Mouse (Mus musculus) lung, adult 2 months (tissue): ENCODE results near the gene Paics. TPM values are rescaled to one million over a fixed set of nuclear protein-coding genes. Genes with fewer than 3 reads are reported as not detected.
"Not testable (repeated sequence)": the region's sequence is repeated elsewhere in the genome, so short reads cannot be mapped to it uniquely, and the experiment has no call there.

Source experiments
- DNase-seq: peaks from one replicate; pipeline ENCODE4 v3.0.0; 2022
- H3K4me1 ChIP-seq: fragments of 200-500 bp; 2 replicates; pipeline ENCODE4 v1.6.1; 2011; ENCODE audit warnings: low read length; ENCODE audit not compliant: control insufficient read depth, insufficient read depth
- H3K4me3 ChIP-seq: fragments of 200-500 bp; replicated peaks from 2 replicates; pipeline ENCODE3; 2011; ENCODE audit warnings: low read depth, mild to moderate bottlenecking, control low read depth, low read length; ENCODE audit errors: extremely low read depth
- CTCF ChIP-seq: fragments of 200-500 bp; IDR thresholded peaks from 2 replicates; pipeline ENCODE4 v1.5.1; 2011; ENCODE audit warnings: mild to moderate bottlenecking, low read length, control low read depth; ENCODE audit not compliant: insufficient read depth
- POLR2A ChIP-seq: fragments of 200-500 bp; IDR thresholded peaks from 2 replicates; pipeline ENCODE4 v1.6.1; 2011; ENCODE audit warnings: low read depth, mild to moderate bottlenecking, control low read depth, low read length, borderline replicate concordance; ENCODE audit errors: extremely low read depth
- WGBS: fragments of 180-500 bp; shearing (Covaris S2); methylation state at CpG from one replicate; pipeline ENCODE4 v1.1.7; 2018; 5-methylcytosine and 5-hydroxymethylcytosine counted together
- polyA plus RNA-seq: library from polyadenylated mRNA; depleted of rRNA; stranded (reverse); fragments of >200 nt; gene quantifications from 2 replicates; pipeline ENCODE4 v1.2.3, GENCODE M21; 2012; rRNA removed

Gene Paics
- 44.0 and 44.2 TPM in 2 replicates for polyA plus RNA-seq

DNA sequence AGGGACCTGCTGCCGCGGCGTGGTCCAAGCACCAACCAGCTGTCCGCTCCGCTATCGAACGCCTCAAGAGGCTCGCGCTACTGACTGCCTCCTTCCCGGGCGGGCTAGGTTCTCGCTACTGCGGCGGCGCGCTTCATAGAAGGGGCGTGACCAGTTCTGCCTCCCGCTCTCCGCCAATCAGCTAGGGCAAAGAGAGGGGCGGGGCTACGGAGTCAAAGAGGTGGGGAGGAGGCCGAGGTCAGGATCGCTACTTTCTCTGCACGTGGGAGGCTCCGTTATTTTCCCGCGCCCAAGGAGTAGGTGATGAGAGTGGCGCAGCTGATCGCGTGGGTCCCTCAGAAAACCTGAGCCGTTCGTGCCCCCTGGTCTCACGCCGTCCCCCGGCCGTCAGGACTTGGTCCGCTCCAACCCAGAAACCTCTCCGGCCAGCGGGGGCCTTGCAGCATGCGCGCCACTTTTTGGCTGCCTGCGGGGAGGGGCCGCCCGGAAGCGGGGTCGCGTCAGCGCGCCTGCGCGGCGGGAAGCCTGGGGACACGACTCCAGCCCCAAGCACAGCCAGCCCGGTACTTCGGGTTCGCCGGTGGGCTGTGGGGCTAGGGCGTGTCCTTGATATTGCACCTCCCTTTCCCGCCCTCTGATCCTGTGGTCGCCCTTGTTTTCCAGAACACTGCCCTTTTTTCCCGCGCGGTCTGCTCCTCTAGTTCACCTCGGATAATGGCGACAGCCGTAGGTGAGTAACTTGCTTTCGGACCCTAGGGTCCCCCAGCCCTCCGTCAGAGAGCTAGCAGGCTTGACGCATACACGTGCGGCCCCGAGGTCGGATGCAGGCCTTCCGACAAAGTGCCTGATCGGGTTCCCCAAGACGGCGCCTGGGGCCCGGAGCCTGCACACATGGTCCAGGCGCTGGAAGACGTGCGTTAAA, at the start of gene Paics, which contains the start of gene Ppat:
Gene Paics, plus strand, starts transcription at position 202 of the 922 bp plus-strand sequence.
Gene Ppat, minus strand, starts transcription at position 473 of the 922 bp plus-strand sequence.
- peak; percentile 98 for DNase-seq
- WGBS = under 1% methylated on average over 81 of the region's 81 CpGs
- peaks cover 13% of the 10 kb centered on the region for H3K4me1 ChIP-seq
- TF ChIP-seq POLR2A (peak; percentile 83; the same call in 1 of the 2 replicates), CTCF (no peak)
- H3K4me3 ChIP-seq = peak within 1 kb of the TSS; percentile 93

DNA sequence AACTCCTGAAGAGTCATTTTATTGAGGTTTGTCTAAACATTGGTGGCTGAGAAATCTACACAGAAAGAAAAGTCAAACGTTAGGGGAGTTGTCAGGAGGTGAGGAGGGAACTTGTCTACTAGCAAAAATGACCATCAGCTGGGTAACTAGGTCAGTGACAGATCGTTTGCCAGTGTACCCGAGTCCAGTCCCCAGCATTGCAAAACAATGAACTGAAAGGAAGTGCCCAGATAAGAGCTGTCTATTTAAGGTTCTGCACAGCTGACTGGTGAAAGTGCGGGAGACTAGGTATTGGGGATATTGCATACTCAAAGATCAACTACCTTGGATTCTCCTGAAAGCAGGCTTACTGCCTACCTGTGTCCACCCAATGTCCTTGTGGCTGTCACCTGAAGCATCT, 49.0 kb upstream of the Paics start:
- DNase-seq = no peak
- WGBS = 52% methylated on average over 4 of the region's 4 CpGs
- Histone ChIP-seq H3K4me3 (no peak overlapping the region), H3K4me1 (peaks cover 3% of the 10 kb centered on the region; the same call in 1 of the 2 replicates)
- TF ChIP-seq POLR2A (no peak), CTCF (no peak)

DNA sequence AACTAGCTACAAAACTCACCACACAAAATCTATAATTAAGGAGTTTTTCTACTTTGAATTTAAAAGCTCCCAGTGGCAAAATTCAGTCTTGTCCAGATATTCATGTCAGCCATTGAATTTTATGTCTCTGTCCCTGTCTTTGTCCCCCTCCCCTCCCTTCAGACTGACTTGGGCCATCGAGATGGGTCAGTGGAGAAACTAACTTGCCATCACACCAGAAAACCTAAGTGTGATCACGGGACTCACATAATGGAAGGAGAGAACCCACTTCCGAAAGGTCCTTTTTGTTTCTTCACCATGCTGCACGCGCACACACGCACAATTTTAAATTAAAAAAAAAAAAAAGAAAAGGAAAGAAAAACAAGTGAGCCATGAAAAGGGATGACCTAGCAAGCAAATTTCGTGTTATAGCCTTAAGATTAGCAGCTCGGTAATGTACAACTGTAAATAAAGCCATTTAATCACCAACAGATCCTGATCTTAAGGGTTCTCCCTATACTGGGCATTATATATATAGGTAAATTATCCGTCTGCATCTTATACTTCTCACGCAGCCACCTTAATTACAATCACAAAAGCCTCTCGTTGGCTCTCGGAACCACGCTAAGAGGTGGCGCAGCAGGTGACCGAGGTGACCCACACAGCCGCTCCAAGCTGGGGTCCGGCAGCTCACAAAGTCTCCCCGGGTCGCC, 46.2 kb upstream of the Paics start:
- no peak for DNase-seq
- no peak for TF ChIP-seq CTCF
- no peak for TF ChIP-seq POLR2A

GRCm38 (mm10) chr5:76905405-76906154, 45.5 kb upstream of the Paics start, which contains the start of gene Aasdh:
Aasdh (minus strand) TSS chr5:76905514.
- TF ChIP-seq CTCF = no peak
- peak; percentile 99 for TF ChIP-seq POLR2A
- WGBS = under 1% methylated on average over 47 of the region's 47 CpGs
- peaks cover 3% of the 10 kb centered on the region; the same call in 1 of the 2 replicates for H3K4me1 ChIP-seq

More for the DNA sequence above, 46.2 kb upstream of the Paics start:
- Histone ChIP-seq H3K4me3 (peak overlapping the region; percentile 96), H3K4me1 (peaks cover 3% of the 10 kb centered on the region; the same call in 1 of the 2 replicates)
- under 1% methylated on average over 19 of the region's 19 CpGs for WGBS

DNA sequence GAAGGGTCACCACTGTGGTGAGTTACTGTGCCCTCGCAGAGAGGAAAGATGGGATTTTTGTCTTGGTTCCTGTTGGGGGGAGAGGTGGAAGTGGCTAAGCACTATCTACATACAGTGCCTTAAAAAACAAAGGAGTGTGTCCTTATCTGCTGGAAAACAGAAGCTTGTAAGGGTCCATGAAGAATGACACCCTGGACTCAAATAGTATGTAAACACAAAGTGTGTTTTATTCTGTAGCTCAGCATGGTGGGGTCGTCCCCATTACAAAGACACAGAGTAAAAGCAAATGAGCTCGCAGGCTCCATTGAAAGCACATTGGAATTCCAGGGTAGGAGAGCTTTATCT, 45.0 kb upstream of the Paics start:
- 26% methylated on average over 3 of the region's 3 CpGs for WGBS

More at GRCm38 (mm10) chr5:76905405-76906154, 45.5 kb upstream of the Paics start, which contains the start of gene Aasdh:
- H3K4me3 ChIP-seq = peak within 1 kb of the TSS; percentile 96
- DNase-seq = peak; percentile 97

GRCm38 (mm10) chr5:76910807-76911206, 40.3 kb upstream of the Paics start:
- no peak for DNase-seq
- Histone ChIP-seq H3K4me3 (no peak overlapping the region), H3K4me1 (peaks cover 3% of the 10 kb centered on the region; the same call in 1 of the 2 replicates)
- TF ChIP-seq CTCF (no peak), POLR2A (no peak)
- 65% methylated on average over 3 of the region's 3 CpGs for WGBS

More for the DNA sequence above, 45.0 kb upstream of the Paics start:
- H3K4me3 ChIP-seq = peak overlapping the region; percentile 96
- DNase-seq = no peak
- H3K4me1 ChIP-seq = peaks cover 3% of the 10 kb centered on the region; the same call in 1 of the 2 replicates
- TF ChIP-seq POLR2A (no peak), CTCF (no peak)

DNA sequence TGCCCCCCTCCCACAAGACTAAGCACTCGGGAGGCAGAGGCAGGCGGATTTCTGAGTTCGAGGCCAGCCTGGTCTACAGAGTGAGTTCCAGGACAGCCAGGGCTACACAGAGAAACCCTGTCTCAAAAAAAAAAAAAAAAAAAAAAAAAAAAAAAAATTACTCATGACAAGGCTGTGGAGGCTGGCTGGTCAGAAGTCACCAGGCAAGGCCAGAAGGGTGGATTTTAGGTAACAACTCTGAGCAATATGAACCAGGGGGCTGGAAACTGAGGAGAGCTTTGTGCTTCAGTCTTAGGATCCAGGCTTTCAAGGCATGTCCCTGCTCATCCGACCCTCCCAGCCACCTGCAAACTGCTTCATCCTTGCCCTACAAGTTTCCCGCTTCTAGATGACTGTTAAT, 38.6 kb upstream of the Paics start:
- H3K4me3 ChIP-seq, H3K4me1 ChIP-seq, DNase-seq: not testable (repeated sequence)
- WGBS = 95% methylated on average over 5 of the region's 5 CpGs

DNA sequence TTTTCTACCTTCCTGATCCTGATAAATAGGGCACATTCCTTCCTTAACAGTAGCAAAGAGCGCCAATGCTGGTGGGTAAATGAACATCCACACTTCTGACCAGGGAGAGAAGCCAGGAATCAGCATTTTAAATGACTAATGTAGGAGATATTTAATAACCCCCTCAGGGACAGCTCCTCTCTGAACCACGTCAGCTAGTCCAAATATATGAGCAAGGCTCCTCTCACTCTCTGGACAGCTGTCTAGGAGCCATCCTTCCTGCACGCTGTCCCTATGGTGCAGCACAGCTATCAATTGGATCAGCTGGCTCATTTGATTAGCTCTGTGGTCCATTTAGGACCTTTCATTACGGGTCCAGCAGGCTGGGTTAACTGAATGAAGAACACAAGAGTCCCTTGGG, 28.3 kb upstream of the Paics start:
- H3K4me1 ChIP-seq = no peaks in the 10 kb centered on the region
- no peak for DNase-seq
- no peak for TF ChIP-seq CTCF
- TF ChIP-seq POLR2A = no peak
- H3K4me3 ChIP-seq = no peak overlapping the region
- WGBS = 88% methylated on average over 4 of the region's 4 CpGs

DNA sequence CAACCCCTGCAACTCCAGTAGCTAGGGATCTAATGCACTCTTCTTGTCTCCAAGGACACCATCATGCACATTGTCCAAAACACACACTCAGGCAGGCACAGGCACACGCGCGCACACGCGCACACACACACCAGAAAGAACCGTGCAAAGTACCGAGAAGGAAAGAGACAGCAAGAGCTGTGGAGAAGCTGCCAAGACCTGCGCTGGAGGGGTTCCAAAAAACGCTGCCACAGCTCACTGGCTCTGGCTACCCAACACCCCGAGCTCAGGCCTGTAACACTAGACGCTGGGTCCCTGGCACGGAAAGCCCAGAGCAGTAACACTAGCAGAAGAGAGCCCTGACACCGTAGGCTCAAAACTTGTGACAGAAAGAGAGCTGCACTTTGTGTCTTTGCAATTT, 27.7 kb upstream of the Paics start:
- WGBS = 81% methylated on average over 13 of the region's 13 CpGs
- no peak for TF ChIP-seq CTCF
- TF ChIP-seq POLR2A = no peak
- Histone ChIP-seq H3K4me3 (no peak overlapping the region), H3K4me1 (peaks cover under 1% of the 10 kb centered on the region; the same call in 1 of the 2 replicates)
- DNase-seq = no peak
